Mouse (Mus musculus) layer of hippocampus, postnatal 14 days (tissue): ENCODE measurements around the gene Slc25a14. TPM values are rescaled to one million over a fixed set of nuclear protein-coding genes. Genes with fewer than 3 reads are reported as not detected.

Experiments used
- DNase-seq, 2 experiments: peaks; one replicate each; pipeline ENCODE4 v3.0.0; 2021 to 2022; ENCODE audit warnings: low spot score in 2 of 2, mixed read lengths in 1 of 2
- long read RNA-seq, 2 experiments: library from polyadenylated mRNA; stranded (forward); transcript quantifications; one replicate each; pipeline ENCODE4 v2.0.0; 2021
- total RNA-seq, 2 experiments: library from RNA; stranded (reverse); gene quantifications; 2 replicates each; pipeline ENCODE4 v1.2.3; 2021

The Slc25a14 gene
- total RNA-seq: 10 to 100 TPM; 35.7 to 40.4 TPM
- long read RNA-seq, experiment 1, transcript Slc25a14-201 (11 exons, 1,760 nt): major isoform, 17 of 43 reads
- long read RNA-seq, experiment 1, transcript Slc25a14-202 (11 exons, 1,582 nt): minor isoform, 12 of 43 reads
- long read RNA-seq, experiment 1, transcript Slc25a14-205 (13 exons, 1,862 nt): minor isoform, 5 of 43 reads
- long read RNA-seq, experiment 1, partial matches to known transcripts: 0 of 43 reads
- long read RNA-seq, experiment 1, other reads (novel, unspliced or antisense): 8 of 43 reads
- long read RNA-seq, experiment 2, transcript Slc25a14-201 (11 exons, 1,760 nt): major isoform, 21 of 58 reads
- long read RNA-seq, experiment 2, transcript Slc25a14-202 (11 exons, 1,582 nt): minor isoform, 18 of 58 reads
- long read RNA-seq, experiment 2, partial matches to known transcripts: 4 of 58 reads
- long read RNA-seq, experiment 2, other reads (novel, unspliced or antisense): 12 of 58 reads

GRCm38 (mm10) chrX:48623379-48624053, at the start of gene Slc25a14:
TSS of gene Slc25a14 (plus strand) at chrX:48623413.
- DNase-seq: peak; percentile 71 to 80

- no peak for DNase-seq
Measured at GRCm38 (mm10) chrX:48583332-48583731, 39.9 kb upstream of the Slc25a14 start.

GRCm38 (mm10) chrX:48593721-48594098, 29.5 kb upstream of the Slc25a14 start:
- peak in 1 of 2 experiments; percentile 6 for DNase-seq

GRCm38 (mm10) chrX:48594099-48594760, 29.0 kb upstream of the Slc25a14 start, which contains the start of gene Zfp280c:
TSS of gene Zfp280c (minus strand) at chrX:48594504.
- DNase-seq: peak; percentile 58 to 67

- DNase-seq: no peak
Measured at GRCm38 (mm10) chrX:48596053-48596452, 27.2 kb upstream of the Slc25a14 start.

GRCm38 (mm10) chrX:48596906-48597305, 26.3 kb upstream of the Slc25a14 start:
- no peak for DNase-seq

GRCm38 (mm10) chrX:48604872-48605271, 18.3 kb upstream of the Slc25a14 start:
- no peak for DNase-seq

- DNase-seq: no peak
Measured at GRCm38 (mm10) chrX:48623049-48623378, 199 bp upstream of the Slc25a14 start.

- no peak for DNase-seq
Measured at GRCm38 (mm10) chrX:48624054-48624420, 824 bp downstream of the Slc25a14 start.

GRCm38 (mm10) chrX:48637032-48637431, 13.8 kb downstream of the Slc25a14 start:
- no peak for DNase-seq

- no peak for DNase-seq
Measured at GRCm38 (mm10) chrX:48644122-48644521, 20.9 kb downstream of the Slc25a14 start.

- DNase-seq: no peak
Measured at GRCm38 (mm10) chrX:48666807-48667206, 43.6 kb downstream of the Slc25a14 start.

GRCm38 (mm10) chrX:48669588-48669987, 46.4 kb downstream of the Slc25a14 start:
- no peak for DNase-seq

GRCm38 (mm10) chrX:48671714-48672113, 48.5 kb downstream of the Slc25a14 start:
- no peak for DNase-seq

- DNase-seq: no peak
Measured at GRCm38 (mm10) chrX:48674171-48674570, 51.0 kb downstream of the Slc25a14 start, which contains the start of gene Gpr119. TSS of gene Gpr119 (minus strand) at chrX:48674478.

- DNase-seq: peak in 1 of 2 experiments; percentile 25
Measured at GRCm38 (mm10) chrX:48683451-48683850, 60.2 kb downstream of the Slc25a14 start.

GRCm38 (mm10) chrX:48683857-48684256, 60.6 kb downstream of the Slc25a14 start:
- no peak for DNase-seq

GRCm38 (mm10) chrX:48694460-48694859, 71.2 kb downstream of the Slc25a14 start:
- DNase-seq: no peak

GRCm38 (mm10) chrX:48694864-48695371, 71.7 kb downstream of the Slc25a14 start, which contains the start of gene Rbmx2:
TSS of gene Rbmx2 (plus strand) at chrX:48695004.
- peak; percentile 85 to 92 for DNase-seq

GRCm38 (mm10) chrX:48709701-48710100, 86.5 kb downstream of the Slc25a14 start:
- no peak for DNase-seq
